Mouse (Mus musculus) forebrain, embryonic 11.5 days (tissue): ENCODE data around the gene Cxcl2. TPM values are rescaled to one million over a fixed set of nuclear protein-coding genes. Genes with fewer than 3 reads are reported as not detected.
A peak's percentile ranks its signal among the peaks of the same experiment; 100 is the strongest.

Experiments
- ATAC-seq: fragments of 200-750 bp; cut with Nextera tagmentation; replicated peaks from 2 replicates; pipeline ENCODE4 v1.8.0; 2017; ENCODE audit warnings: moderate TSS enrichment; ENCODE audit not compliant: low FRiP score
- DNase-seq: peaks from one replicate; pipeline ENCODE4 v3.0.0-alpha.2; 2017; ENCODE audit warnings: low spot score
- H3K27ac ChIP-seq: fragments of 300-500 bp; sonication (generic); 2 replicates; pipeline ENCODE4 v1.5.1; 2014; ENCODE audit warnings: low read depth, low read length
- H3K27me3 ChIP-seq: fragments of 300-500 bp; sonication (generic); 2 replicates; pipeline ENCODE4 v1.6.1; 2014; ENCODE audit warnings: mild to moderate bottlenecking, low read length, mixed read lengths; ENCODE audit not compliant: control insufficient read depth, insufficient read depth
- H3K36me3 ChIP-seq: fragments of 300-500 bp; sonication (generic); 2 replicates; pipeline ENCODE4 v1.6.1; 2014; ENCODE audit warnings: mild to moderate bottlenecking, low read length, moderate library complexity, mixed read lengths; ENCODE audit not compliant: control insufficient read depth, insufficient read depth
- H3K4me1 ChIP-seq: fragments of 300-500 bp; sonication (generic); replicated peaks from 2 replicates; pipeline ENCODE4 v1.6.1; 2014; ENCODE audit warnings: low read length, mixed read lengths; ENCODE audit not compliant: control insufficient read depth, insufficient read depth
- H3K4me2 ChIP-seq: fragments of 300-500 bp; sonication (generic); 2 replicates; pipeline ENCODE4 v1.6.1; 2014; ENCODE audit warnings: low read depth, mild to moderate bottlenecking, low read length, moderate library complexity, mixed read lengths; ENCODE audit not compliant: severe bottlenecking
- H3K4me3 ChIP-seq: fragments of 300-500 bp; sonication (generic); 2 replicates; pipeline ENCODE4 v1.5.1; 2014; ENCODE audit warnings: low read depth, low read length
- H3K9ac ChIP-seq: fragments of 300-500 bp; sonication (generic); 2 replicates; pipeline ENCODE4 v1.6.1; 2014; ENCODE audit warnings: low read length
- H3K9me3 ChIP-seq: fragments of 300-500 bp; sonication (generic); 2 replicates; pipeline ENCODE4 v1.6.1; 2016; ENCODE audit warnings: low read length, mixed read lengths; ENCODE audit not compliant: control insufficient read depth
- whole genome bisulfite sequencing: fragments of 180-500 bp; shearing (Covaris S2); extraction: QIAGEN DNeasy Blood & Tissue Kit; methylation state at CpG from one replicate; pipeline ENCODE4 v1.1.7; 2014; 5-methylcytosine and 5-hydroxymethylcytosine counted together
- polyA plus RNA-seq: library from polyadenylated mRNA; unstranded; fragments of >200 nt; fragmentation: Nextera tagmentation; extraction: Ambion mirVana; gene quantifications from 2 replicates; pipeline ENCODE4 v1.2.1, GENCODE M21; 2014

The Cxcl2 gene
- polyA plus RNA-seq, 1 experiment from 2014 or later = not detected

DNA sequence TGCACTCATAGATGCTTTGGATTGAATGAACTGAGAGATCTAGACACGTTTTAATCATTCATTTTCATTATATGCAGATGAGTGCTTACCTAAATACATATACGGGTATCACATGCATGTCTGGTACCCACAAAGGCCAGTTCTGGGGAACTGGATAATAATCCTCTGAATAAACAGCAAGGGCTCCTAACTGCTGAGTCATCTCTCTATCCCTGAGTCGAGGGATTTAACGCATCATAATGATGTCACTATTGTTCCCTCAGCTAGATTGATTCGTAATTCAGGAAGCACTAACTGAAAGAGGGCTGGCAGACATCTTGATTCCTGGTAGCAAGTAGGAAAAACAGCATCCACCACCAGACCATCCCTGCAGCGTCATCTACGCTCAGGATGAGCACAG lies 3.0 kb upstream of the Cxcl2 start:
- Histone ChIP-seq H3K4me2 (no peak overlapping the region), H3K4me1 (0 out of 2 replicates have a peak, but pooled peaks cover 3% of the 10 kb centered on the region), H3K9ac (no peak overlapping the region), H3K4me3 (no peak overlapping the region), H3K36me3 (no peaks in the 10 kb centered on the region), H3K27me3 (0 out of 2 replicates have a peak, but pooled peaks cover 2% of the 10 kb centered on the region), H3K9me3 (no peaks in the 10 kb centered on the region), H3K27ac (no peak overlapping the region)
- DNase-seq (no peak), ATAC-seq (no peak)
- 77% methylated on average over 7 of the region's 7 CpGs for WGBS

DNA sequence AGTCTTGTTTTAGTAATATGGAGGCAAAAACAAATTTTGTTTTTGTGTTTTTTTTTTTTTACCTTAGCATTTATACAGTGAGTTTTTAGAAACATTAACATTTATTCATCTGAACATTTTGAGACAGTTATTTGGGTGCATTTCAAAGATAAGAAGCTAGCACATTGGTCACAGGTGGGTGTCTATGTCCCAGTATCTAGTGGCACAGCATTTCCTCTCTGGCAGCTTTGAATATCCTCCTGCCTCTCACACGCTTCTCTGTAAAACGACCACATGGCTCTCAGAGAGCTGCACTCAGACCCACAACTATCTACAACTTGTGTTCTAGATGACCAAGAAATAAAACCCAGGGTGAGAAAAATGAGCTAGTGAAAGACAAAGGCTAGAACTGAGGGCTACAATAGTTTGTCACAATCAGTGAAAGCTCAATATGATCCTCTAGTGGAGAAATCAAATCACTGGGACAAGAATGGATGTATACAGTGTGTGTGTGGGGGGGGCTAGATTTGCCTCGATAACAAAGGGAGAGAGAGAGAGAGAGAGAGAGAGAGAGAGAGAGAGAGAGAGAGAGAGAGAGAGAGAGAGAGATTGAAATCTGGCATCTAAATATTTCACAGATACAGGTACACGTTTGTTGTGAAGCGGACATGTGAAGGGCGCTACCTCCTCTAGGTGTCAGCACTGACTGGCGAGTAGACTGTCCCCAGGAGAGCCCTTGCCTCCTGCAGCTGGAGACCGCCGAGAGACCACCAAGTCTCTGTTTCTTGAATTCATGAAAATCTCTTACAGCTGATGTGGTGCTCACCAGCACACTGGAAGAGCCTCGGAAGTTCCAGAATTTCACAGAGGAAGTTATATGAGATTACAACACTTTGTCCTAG lies 1.1 kb upstream of the Cxcl2 start:
- ATAC-seq (peak; percentile 60), DNase-seq (peak; percentile 58)
- H3K4me2 ChIP-seq = peak overlapping the region; percentile 64
- no peak overlapping the region; the same call in 1 of the 2 replicates for H3K9ac ChIP-seq
- H3K27me3 ChIP-seq = 0 out of 2 replicates have a peak, but pooled peaks cover 2% of the 10 kb centered on the region
- peak overlapping the region; percentile 26 for H3K4me3 ChIP-seq
- 13% methylated on average over 10 of the region's 10 CpGs for WGBS
- H3K9me3 ChIP-seq = no peaks in the 10 kb centered on the region
- H3K36me3 ChIP-seq = no peaks in the 10 kb centered on the region
- H3K4me1 ChIP-seq = 0 out of 2 replicates have a peak, but pooled peaks cover 3% of the 10 kb centered on the region
- H3K27ac ChIP-seq = no peak overlapping the region

DNA sequence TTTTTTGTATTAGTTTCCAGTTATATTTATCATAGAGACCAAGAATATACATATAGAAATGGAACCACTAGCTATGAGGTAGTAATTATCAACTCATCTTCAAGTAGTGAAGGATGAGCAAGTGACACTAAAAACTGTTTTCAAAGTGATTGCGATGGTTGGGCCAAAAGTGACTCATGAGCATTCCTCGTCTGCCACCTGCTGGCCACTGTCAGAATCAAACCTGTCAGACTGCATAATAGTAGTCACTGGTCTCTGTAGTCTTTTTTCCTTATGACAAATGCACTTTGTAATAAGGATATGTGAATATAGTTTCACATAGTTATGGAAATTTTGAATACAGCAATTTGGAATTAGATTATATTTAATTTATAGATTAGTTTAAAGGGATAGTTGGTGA lies 5.3 kb downstream of the Cxcl2 start:
- Histone ChIP-seq H3K4me2 (no peak overlapping the region), H3K36me3 (no peaks in the 10 kb centered on the region), H3K4me1 (no peaks in the 10 kb centered on the region), H3K9me3 (no peaks in the 10 kb centered on the region), H3K27me3 (0 out of 2 replicates have a peak, but pooled peaks cover 2% of the 10 kb centered on the region), H3K4me3 (no peak overlapping the region), H3K27ac (no peak overlapping the region), H3K9ac (no peak overlapping the region)
- peak; percentile 58; the same call in 1 of the 2 replicates for ATAC-seq
- DNase-seq = peak; percentile 75
- WGBS = 3% methylated on average over 2 of the region's 2 CpGs

DNA sequence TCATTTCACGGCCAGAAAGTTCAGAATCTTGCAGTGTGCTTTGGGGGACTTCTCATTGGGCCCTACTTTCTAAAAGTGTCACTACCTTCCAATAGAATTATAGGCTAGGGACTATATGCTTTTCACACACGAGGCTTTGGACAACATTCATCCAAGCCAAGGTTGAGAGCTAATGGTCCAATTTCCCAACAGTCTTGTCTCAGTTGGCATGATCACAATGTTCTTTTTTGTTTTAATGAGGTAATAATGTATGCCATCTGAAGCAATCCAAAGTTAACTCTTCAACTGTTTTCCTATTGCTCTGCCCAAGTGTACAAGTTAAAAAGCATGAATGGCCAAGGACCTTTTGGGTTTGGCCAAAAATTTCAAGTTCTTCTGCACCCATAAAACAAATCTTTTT lies 15.8 kb downstream of the Cxcl2 start:
- no peaks in the 10 kb centered on the region for H3K4me1 ChIP-seq
- WGBS = 75% methylated on average over 2 of the region's 2 CpGs
- no peak for DNase-seq
- ATAC-seq = no peak
- no peak overlapping the region for H3K4me3 ChIP-seq
- H3K9ac ChIP-seq = no peak overlapping the region
- H3K36me3 ChIP-seq = no peaks in the 10 kb centered on the region
- H3K27me3 ChIP-seq = no peaks in the 10 kb centered on the region
- no peaks in the 10 kb centered on the region for H3K9me3 ChIP-seq
- H3K27ac ChIP-seq = no peak overlapping the region
- H3K4me2 ChIP-seq = no peak overlapping the region

DNA sequence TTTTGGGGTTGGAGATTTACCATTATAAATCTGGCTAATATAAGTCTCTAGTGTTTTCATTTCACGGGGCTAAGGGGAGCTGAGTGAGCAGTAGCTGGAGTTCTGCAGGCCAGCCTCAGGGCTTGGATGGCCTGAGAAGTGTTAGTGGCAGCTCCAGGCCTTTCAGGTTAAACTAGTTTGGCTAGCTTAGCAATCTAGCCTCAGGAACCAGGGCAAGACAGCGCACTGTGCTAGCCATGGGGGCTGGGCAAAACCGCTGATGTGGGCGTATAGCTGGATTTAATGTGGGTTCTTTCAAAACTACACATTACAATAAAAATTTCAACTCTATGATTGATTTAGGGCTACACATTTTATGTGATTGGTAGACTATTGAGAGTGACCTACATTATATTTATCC lies 19.3 kb downstream of the Cxcl2 start:
- no peak overlapping the region for H3K27ac ChIP-seq
- no peak overlapping the region for H3K4me3 ChIP-seq
- H3K9ac ChIP-seq = no peak overlapping the region
- DNase-seq (no peak), ATAC-seq (no peak)
- no peak overlapping the region for H3K4me2 ChIP-seq
- H3K36me3 ChIP-seq = no peaks in the 10 kb centered on the region
- H3K27me3 ChIP-seq = no peaks in the 10 kb centered on the region
- WGBS = 90% methylated on average over 4 of the region's 4 CpGs
- H3K4me1 ChIP-seq = no peaks in the 10 kb centered on the region
- H3K9me3 ChIP-seq = no peaks in the 10 kb centered on the region

DNA sequence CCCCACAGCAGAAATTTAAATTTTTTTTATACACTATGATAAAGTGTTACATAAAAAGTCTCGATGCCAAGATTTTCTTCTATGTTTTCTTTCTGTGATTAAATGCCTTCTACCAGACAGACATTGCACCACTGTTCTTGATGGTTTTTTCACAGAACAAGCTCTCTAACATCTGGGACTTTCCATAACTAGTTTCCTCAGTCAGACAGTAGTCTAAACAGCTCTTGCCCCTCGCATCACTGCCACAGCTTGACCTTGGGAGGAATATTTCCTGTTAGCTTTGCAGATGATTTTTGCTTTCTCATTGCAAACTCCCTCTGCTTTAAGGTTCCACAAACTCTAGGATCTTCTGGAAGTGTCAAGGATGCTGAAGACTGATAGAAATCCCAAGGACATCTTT lies 26.9 kb downstream of the Cxcl2 start:
- WGBS = 63% methylated on average over 2 of the region's 2 CpGs
- Histone ChIP-seq H3K36me3 (no peaks in the 10 kb centered on the region; the same call in 1 of the 2 replicates), H3K4me2 (peak overlapping the region; percentile 58), H3K9ac (peak overlapping the region; percentile 99), H3K27me3 (no peaks in the 10 kb centered on the region), H3K4me3 (peak overlapping the region; percentile 75), H3K27ac (peak overlapping the region; percentile 97), H3K9me3 (no peaks in the 10 kb centered on the region), H3K4me1 (0 out of 2 replicates have a peak, but pooled peaks cover 3% of the 10 kb centered on the region)
- ATAC-seq (no peak; the same call in 1 of the 2 replicates), DNase-seq (no peak)

DNA sequence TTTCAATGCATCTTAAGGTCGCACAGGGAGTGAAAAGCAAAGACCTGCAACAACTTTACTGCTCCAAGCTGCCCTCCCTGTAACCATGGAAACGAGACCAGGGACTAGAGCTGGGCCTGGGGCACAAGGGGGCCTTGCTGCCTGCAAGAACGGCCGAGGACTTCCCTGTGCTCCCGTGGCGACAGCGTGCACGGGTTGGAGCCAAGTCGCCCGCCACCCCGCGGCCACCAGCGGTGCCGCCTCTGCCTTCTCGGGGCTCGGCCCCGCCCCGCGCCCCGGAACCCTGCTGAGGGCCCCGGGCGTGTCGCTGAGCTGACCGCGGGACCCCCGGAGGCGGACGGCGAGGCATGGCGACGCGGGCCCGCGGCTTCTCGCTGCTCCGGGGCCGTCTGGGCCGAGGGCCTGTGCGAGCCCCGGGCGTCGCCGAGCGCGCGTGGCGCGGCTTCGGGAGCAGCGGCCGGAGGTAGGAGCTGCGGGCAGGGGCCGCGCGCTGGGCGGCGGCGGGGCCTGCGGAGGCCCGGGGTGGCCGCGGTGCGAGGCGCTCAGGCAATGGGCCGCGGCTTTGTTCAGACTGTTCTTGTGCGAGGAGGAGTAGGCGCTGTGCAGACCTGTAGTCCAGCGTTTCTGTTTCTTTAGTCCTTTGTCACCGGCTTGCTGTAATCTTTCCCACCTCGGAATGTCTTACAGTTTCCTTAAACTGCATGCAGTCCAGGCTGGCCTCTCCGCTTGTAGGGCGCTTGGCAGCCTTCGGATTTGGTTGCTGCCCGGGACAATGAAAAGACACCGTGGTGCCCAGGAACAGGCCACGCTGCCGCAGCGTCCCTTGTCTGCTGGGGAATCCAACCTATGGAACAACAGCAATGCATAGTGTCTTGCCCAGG lies 27.5 kb downstream of the Cxcl2 start, which contains the start of gene Mthfd2l:
TSS of gene Mthfd2l (plus strand) at position 147 of the 881 bp plus-strand sequence.
- peak; percentile 99 for ATAC-seq

DNA sequence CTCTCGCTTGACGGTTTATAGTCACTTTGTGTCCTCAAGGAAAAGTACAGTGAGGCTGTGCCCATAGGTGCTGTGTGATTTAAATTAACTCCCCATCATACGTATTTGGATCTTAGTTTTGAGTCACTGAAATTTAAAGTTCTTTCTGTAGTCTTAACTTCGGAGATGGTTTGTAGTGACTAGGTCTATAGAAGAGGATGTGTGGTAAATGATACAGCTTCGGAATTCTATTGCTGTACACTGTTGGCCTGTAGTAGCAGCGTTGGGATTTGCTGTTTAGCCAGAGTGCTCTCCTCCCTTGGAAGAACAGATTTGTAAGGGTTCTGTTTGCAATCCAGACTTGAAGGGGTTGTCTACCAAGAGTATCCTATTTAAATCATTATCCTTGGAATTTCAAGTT lies 28.2 kb downstream of the Cxcl2 start:
- 0 out of 2 replicates have a peak, but pooled peaks cover 3% of the 10 kb centered on the region for H3K4me1 ChIP-seq
- 7% methylated on average over 6 of the region's 6 CpGs for WGBS
- peak overlapping the region; percentile 99 for H3K9ac ChIP-seq
- no peaks in the 10 kb centered on the region for H3K9me3 ChIP-seq
- no peaks in the 10 kb centered on the region for H3K27me3 ChIP-seq
- no peaks in the 10 kb centered on the region; the same call in 1 of the 2 replicates for H3K36me3 ChIP-seq
- ATAC-seq (peak; percentile 14; the same call in 1 of the 2 replicates), DNase-seq (no peak)
- H3K4me2 ChIP-seq = peak overlapping the region; percentile 58
- peak overlapping the region; percentile 75 for H3K4me3 ChIP-seq
- H3K27ac ChIP-seq = peak overlapping the region; percentile 97

More for the DNA sequence above, 27.5 kb downstream of the Cxcl2 start, which contains the start of gene Mthfd2l:
- Histone ChIP-seq H3K27me3 (no peaks in the 10 kb centered on the region), H3K4me1 (0 out of 2 replicates have a peak, but pooled peaks cover 3% of the 10 kb centered on the region), H3K9me3 (no peaks in the 10 kb centered on the region), H3K9ac (peak within 1 kb of the TSS; percentile 99), H3K27ac (peak within 1 kb of the TSS; percentile 97), H3K4me2 (peak within 1 kb of the TSS; percentile 58), H3K4me3 (peak within 1 kb of the TSS; percentile 75), H3K36me3 (no peaks in the 10 kb centered on the region; the same call in 1 of the 2 replicates)
- DNase-seq = peak; percentile 94
- under 1% methylated on average over 79 of the region's 79 CpGs for WGBS
